Mouse (Mus musculus) MN1 (cell line): ENCODE measurements around the gene Scrn1.

Experiments used
- DNase-seq: peaks from one replicate; pipeline ENCODE4 v3.0.0-alpha.2; 2016; ENCODE audit warnings: low spot score

The Scrn1 gene

GRCm38 (mm10) chr6:54565012-54565411 lies 1.3 kb downstream of the Scrn1 start:
- DNase-seq: no peak

GRCm38 (mm10) chr6:54564506-54564991 lies 1.7 kb downstream of the Scrn1 start:
- no peak for DNase-seq

DNA sequence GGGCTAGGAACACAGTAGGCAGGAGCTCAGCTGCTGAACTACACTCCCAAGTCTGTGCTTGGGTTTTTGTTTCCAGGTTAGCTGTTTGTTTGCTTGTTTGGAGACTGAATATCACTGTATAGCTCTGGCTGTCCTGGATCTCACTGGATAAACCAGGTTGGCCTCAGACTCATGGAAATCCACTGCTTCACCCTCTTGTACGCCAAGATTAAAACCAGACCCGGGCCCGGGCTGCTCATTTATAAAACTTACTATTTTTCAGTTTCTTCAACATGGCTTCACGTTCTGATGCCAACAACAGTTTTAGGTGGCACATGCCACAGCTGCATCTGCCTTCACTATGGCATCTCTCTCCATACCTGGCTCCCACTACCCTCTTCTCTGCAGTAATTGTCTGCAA lies 2.7 kb downstream of the Scrn1 start:
- no peak for DNase-seq

GRCm38 (mm10) chr6:54562018-54562809 lies 4.1 kb downstream of the Scrn1 start:
- DNase-seq: no peak

DNA sequence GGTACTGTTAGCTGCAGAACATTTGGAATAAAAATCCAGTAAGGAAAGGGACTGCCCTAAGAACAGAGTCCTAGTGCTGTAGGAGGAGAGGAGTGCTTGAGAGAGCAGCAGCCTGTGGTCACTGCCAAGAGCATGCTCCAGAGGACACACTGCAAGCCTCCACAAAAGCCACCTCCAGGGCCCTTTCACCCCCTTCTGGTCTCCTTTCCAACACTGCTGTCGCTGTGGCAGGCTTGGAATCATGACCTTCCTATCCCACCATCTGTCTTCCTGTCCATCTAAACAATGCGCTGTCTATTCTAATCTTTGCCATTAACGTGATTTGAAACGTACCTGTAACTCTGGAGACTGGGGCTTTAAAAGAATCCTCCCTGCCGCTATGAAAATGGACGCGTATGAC lies 7.8 kb downstream of the Scrn1 start:
- DNase-seq: no peak

- no peak for DNase-seq
Observed at GRCm38 (mm10) chr6:54557671-54558070, 8.6 kb downstream of the Scrn1 start.

- DNase-seq: no peak
Observed at GRCm38 (mm10) chr6:54555816-54556215, 10.5 kb downstream of the Scrn1 start.

- no peak for DNase-seq
Observed at GRCm38 (mm10) chr6:54554341-54555110, 11.8 kb downstream of the Scrn1 start.

GRCm38 (mm10) chr6:54553632-54554031 lies 12.7 kb downstream of the Scrn1 start:
- no peak for DNase-seq

- DNase-seq: no peak
Observed at GRCm38 (mm10) chr6:54552721-54553413, 13.4 kb downstream of the Scrn1 start.

- DNase-seq: no peak
Observed at GRCm38 (mm10) chr6:54550801-54551323, 15.4 kb downstream of the Scrn1 start.

DNA sequence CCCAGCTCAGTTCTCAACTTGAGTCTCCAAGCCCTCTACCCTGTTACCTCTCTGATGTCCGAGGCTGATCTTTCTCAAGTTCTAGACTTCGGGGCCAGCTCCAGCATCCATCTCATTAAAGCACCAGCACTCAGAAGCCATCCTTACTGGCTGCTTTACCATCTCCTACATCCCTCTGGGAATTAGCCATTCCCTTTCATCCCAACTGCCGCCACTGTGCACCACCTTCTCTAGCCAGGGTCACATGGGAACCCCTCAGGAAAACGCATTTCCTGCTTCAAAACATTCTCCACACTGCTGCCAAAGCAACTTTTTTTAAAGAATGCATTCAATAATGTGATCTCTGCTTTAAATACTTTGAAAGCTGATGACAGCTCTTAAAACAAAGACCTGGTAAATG lies 17.0 kb downstream of the Scrn1 start:
- DNase-seq: no peak

GRCm38 (mm10) chr6:54548314-54549019 lies 17.8 kb downstream of the Scrn1 start:
- peak; percentile 16 for DNase-seq

DNA sequence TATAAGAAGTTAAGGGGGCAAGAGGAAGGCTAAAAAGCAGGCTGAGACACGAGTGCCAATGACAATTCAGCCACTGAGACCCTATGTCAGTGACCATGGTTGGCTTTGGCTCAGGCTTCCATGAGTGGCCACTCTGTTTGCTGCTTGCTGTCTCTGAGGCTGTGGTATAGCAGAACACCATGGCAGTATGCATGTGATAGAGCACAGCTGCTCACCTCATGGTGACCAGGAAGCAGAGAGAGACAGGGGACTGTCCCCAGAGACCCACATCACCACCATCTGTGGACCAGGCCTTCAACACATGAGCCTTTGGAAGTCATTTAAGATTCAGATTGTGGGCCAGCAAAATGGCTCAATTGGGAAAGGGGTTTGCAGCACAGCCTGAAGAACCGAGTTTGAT lies 22.6 kb downstream of the Scrn1 start:
- no peak for DNase-seq

DNA sequence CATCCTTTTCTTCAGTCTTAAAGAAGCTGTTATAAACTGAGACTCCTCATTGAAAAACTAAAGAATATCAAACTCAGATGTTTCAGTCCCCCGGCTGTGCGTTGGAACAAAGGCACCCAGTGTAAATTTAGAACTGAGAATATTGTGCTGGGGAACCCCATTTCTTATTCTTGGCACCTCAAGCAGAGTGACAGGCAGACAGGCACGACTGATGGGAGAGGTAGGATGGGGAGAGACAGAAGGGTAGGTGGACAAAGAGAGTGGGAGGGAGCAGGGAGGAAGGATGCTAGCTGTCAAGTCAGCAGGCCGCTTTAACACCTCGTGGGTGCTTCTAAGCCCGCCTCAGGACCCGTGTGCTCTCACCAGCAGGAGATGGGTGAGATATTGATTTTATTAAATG lies 23.5 kb downstream of the Scrn1 start:
- no peak for DNase-seq

DNA sequence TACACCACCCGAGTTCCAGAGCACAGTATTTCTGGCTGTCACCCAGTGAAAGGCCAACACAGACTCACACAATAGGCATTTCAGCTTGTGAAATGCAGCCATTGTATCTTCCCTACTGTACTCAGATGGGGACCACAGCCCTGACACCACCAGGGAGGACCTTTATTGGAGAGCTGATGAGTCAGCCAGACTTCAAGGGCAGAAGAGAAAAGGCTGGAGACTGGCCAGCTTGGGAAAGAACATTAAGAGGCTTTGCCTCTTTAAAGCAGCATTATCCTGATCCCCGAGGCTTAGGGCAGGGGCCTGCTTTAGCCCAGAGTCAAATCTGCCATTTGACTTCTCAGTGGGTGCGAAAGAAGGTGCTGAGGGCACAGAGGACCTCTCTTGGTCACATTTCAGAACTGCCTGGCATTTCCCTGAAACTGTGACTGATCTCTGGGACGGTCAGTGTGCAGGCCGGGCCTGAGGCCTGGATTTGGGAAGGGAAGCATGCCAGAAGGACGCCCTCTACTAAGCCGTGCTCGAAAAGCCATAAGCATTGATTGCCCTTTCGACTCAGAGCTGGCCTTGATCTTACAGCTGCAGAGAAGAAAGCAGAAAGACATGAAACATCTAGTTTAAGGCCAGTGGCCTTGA lies 25.9 kb downstream of the Scrn1 start:
- DNase-seq: peak; percentile 51

- DNase-seq: no peak
Observed at GRCm38 (mm10) chr6:54539396-54539795, 26.9 kb downstream of the Scrn1 start.

GRCm38 (mm10) chr6:54538773-54539173 lies 27.5 kb downstream of the Scrn1 start:
- DNase-seq: no peak

GRCm38 (mm10) chr6:54537053-54537452 lies 29.2 kb downstream of the Scrn1 start:
- no peak for DNase-seq

DNA sequence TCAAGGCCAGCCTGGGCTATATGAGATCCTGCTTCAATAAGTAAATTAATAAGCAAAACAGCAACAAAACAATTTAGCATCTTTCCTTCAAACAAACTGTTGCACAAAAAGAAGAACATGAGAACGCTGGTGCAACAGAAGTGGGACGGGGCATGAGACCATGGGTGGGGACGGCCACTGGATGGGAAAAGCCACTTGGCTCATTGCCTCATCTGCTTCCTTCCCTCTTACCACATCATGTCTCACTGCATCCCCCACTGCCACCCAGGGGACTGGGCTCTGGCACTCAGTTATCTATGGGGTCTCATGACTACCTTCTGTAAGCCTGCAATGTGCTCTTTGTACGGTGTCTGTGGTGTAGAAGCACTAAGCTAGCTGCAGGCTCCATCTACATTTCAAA lies 30.8 kb downstream of the Scrn1 start:
- DNase-seq: no peak

- DNase-seq: no peak
Observed at GRCm38 (mm10) chr6:54531048-54531481, 35.2 kb downstream of the Scrn1 start.
